Mouse (Mus musculus) myocyte (in vitro differentiated cells): ENCODE data around the gene Zfp385c.

ENCODE experiments used
- MAX ChIP-seq: IDR thresholded peaks from one replicate; pipeline ENCODE4 v1.6.1; 2011; ENCODE audit warnings: low read depth, mild to moderate bottlenecking, control low read depth
- MYOG ChIP-seq, 3 experiments: IDR thresholded peaks; one replicate each; pipeline ENCODE4 v1.6.1; 2011; ENCODE audit warnings: control low read depth in 2 of 3, low read depth in 2 of 3, mild to moderate bottlenecking in 2 of 3; ENCODE audit not compliant: insufficient read length in 2 of 3, control insufficient read depth in 1 of 3, insufficient read depth in 1 of 3
- POLR2A ChIP-seq: IDR thresholded peaks from one replicate; pipeline ENCODE4 v1.6.1; 2011; ENCODE audit warnings: low read depth, mild to moderate bottlenecking, control low read depth, moderate library complexity; ENCODE audit not compliant: insufficient read length
- POLR2AphosphoS2 ChIP-seq: IDR thresholded peaks from one replicate; pipeline ENCODE4 v1.6.1; 2011; ENCODE audit warnings: low read depth, control low read depth; ENCODE audit not compliant: insufficient read length
- SRF ChIP-seq: IDR thresholded peaks from one replicate; pipeline ENCODE4 v1.6.1; 2011; ENCODE audit warnings: low read depth; ENCODE audit not compliant: control insufficient read depth, insufficient read length

- no peak for TF ChIP-seq MYOG (IDR thresholded peaks at IDR 0.05; ENCODE audit: control insufficient read depth in 1 of 3, insufficient read depth in 1 of 3, insufficient read length in 2 of 3, low read depth in 2 of 3)
- no peak for TF ChIP-seq POLR2A
- TF ChIP-seq SRF, result no peak
- no peak for TF ChIP-seq MAX
- TF ChIP-seq POLR2AphosphoS2, result no peak
Measured at GRCm38 (mm10) chr11:100601372-100601771, 90.9 kb downstream of the Zfp385c start.
